Mouse (Mus musculus): ENCODE results near the gene Hist1h2bp. TPM values are rescaled to one million over a fixed set of nuclear protein-coding genes. Genes with fewer than 3 reads are reported as not detected.
"Not testable (repeated sequence)": the region's sequence is repeated elsewhere in the genome, so short reads cannot be mapped to it uniquely, and the experiment has no call there.

Gene Hist1h2bp
- total and polyA plus RNA-seq, 2 experiments from 2014 or later, result 0.48 to 77.2 TPM

GRCm38 (mm10) chr13:21778814-21779766, 8.2 kb upstream of the Hist1h2bp start:
- H3K4me3 ChIP-seq (ENCODE audit: low read depth, low read length), result peak overlapping the region; percentile 52
- ATAC-seq (ENCODE audit: low FRiP score) (peak; percentile 94), DNase-seq (ENCODE audit: low spot score) (peak; percentile 97)
- no peaks in the 10 kb centered on the region for H3K27me3 ChIP-seq (ENCODE audit: insufficient read depth, low read length)
- WGBS, result 3% methylated on average over 33 of the region's 33 CpGs
- H3K4me1 ChIP-seq (ENCODE audit: insufficient read depth, low read length), result peaks cover 11% of the 10 kb centered on the region
- peak overlapping the region; percentile 51 for H3K9ac ChIP-seq (replicated peaks; ENCODE audit: low read length, poor library complexity, severe bottlenecking)
- H3K9me3 ChIP-seq (ENCODE audit: low read length), result no peaks in the 10 kb centered on the region
- peak overlapping the region; percentile 86 for H3K4me2 ChIP-seq (ENCODE audit: low read depth, low read length, poor library complexity, severe bottlenecking)
- H3K36me3 ChIP-seq (ENCODE audit: insufficient read depth, low read length), result no peaks in the 10 kb centered on the region
- no peak for TF ChIP-seq CTCF (IDR thresholded peaks at IDR 0.05)
- H3K27ac ChIP-seq (ENCODE audit: low read depth, low read length), result peak overlapping the region; percentile 34; the same call in 1 of the 2 replicates

- Histone ChIP-seq H3K27me3 (ENCODE audit: insufficient read depth, low read length) (no peaks in the 10 kb centered on the region), H3K27ac (ENCODE audit: low read depth, low read length) (0 out of 2 replicates have a peak within 1 kb of the TSS, but pooled peaks have one; percentile 9), H3K9me3 (ENCODE audit: low read length) (no peaks in the 10 kb centered on the region), H3K4me2 (ENCODE audit: low read depth, low read length, poor library complexity, severe bottlenecking) (peak within 1 kb of the TSS; percentile 86), H3K4me1 (ENCODE audit: insufficient read depth, low read length) (peaks cover 11% of the 10 kb centered on the region), H3K9ac (replicated peaks; ENCODE audit: low read length, poor library complexity, severe bottlenecking) (peak within 1 kb of the TSS; percentile 51; the same call in 1 of the 2 replicates), H3K36me3 (ENCODE audit: insufficient read depth, low read length) (no peaks in the 10 kb centered on the region), H3K4me3 (ENCODE audit: low read depth, low read length) (peak within 1 kb of the TSS; percentile 52)
- ATAC-seq (ENCODE audit: low FRiP score), result no peak; the same call in 1 of the 2 replicates
- 0% methylated on average over 44 of the region's 44 CpGs for WGBS
- DNase-seq (ENCODE audit: low spot score), result peak; percentile 64
- TF ChIP-seq CTCF (IDR thresholded peaks at IDR 0.05), result no peak
These were observed 7.2 kb upstream of the Hist1h2bp start, which contains the start of gene Hist1h1b for GRCm38 (mm10) chr13:21779767-21780731. Gene Hist1h1b (minus strand): TSS chr13:21780625.

GRCm38 (mm10) chr13:21781021-21781555, 6.2 kb upstream of the Hist1h2bp start:
- WGBS, result 42% methylated on average over 6 of the region's 6 CpGs
- DNase-seq (ENCODE audit: low spot score) (no peak), ATAC-seq (ENCODE audit: low FRiP score) (no peak)
- Histone ChIP-seq H3K4me1 (ENCODE audit: insufficient read depth, low read length) (peaks cover 11% of the 10 kb centered on the region), H3K9me3 (ENCODE audit: low read length) (no peaks in the 10 kb centered on the region), H3K27me3 (ENCODE audit: insufficient read depth, low read length) (no peaks in the 10 kb centered on the region), H3K27ac (ENCODE audit: low read depth, low read length) (no peak overlapping the region), H3K9ac (replicated peaks; ENCODE audit: low read length, poor library complexity, severe bottlenecking) (no peak overlapping the region), H3K36me3 (ENCODE audit: insufficient read depth, low read length) (no peaks in the 10 kb centered on the region), H3K4me3 (ENCODE audit: low read depth, low read length) (no peak overlapping the region), H3K4me2 (ENCODE audit: low read depth, low read length, poor library complexity, severe bottlenecking) (peak overlapping the region; percentile 86)
- no peak for TF ChIP-seq CTCF (IDR thresholded peaks at IDR 0.05)

DNA sequence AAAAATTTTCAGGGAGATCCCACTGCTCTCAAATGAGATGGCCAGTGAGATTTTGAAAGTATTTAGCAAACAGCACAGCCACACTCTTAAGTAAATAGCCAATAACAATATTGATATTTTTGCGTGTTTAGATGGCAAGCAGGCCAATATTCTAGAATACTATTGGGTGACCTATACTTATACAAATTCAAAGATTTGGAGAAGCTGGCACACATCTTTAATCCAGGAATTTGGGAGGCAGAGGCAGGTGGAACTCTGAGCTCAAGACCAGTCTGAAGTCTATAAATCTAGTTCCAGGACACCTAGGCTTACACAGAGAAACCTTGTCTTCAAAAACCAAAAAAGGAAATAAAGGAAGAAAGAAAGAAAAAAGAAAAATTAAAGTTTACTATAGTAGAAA, 5.6 kb upstream of the Hist1h2bp start:
- H3K36me3 ChIP-seq (ENCODE audit: insufficient read depth, low read length), result no peaks in the 10 kb centered on the region
- ATAC-seq (ENCODE audit: low FRiP score) (no peak), DNase-seq (ENCODE audit: low spot score) (no peak)
- H3K9ac ChIP-seq (replicated peaks; ENCODE audit: low read length, poor library complexity, severe bottlenecking), result no peak overlapping the region
- H3K27ac ChIP-seq (ENCODE audit: low read depth, low read length), result no peak overlapping the region
- no peak for TF ChIP-seq CTCF (IDR thresholded peaks at IDR 0.05)
- H3K27me3 ChIP-seq (ENCODE audit: insufficient read depth, low read length), result no peaks in the 10 kb centered on the region
- H3K4me3 ChIP-seq (ENCODE audit: low read depth, low read length), result no peak overlapping the region
- H3K4me2 ChIP-seq (ENCODE audit: low read depth, low read length, poor library complexity, severe bottlenecking), result no peak overlapping the region
- WGBS, result 93% methylated on average over 1 of the region's 1 CpGs
- H3K9me3 ChIP-seq (ENCODE audit: low read length), result no peaks in the 10 kb centered on the region
- H3K4me1 ChIP-seq (ENCODE audit: insufficient read depth, low read length), result peaks cover 11% of the 10 kb centered on the region

DNA sequence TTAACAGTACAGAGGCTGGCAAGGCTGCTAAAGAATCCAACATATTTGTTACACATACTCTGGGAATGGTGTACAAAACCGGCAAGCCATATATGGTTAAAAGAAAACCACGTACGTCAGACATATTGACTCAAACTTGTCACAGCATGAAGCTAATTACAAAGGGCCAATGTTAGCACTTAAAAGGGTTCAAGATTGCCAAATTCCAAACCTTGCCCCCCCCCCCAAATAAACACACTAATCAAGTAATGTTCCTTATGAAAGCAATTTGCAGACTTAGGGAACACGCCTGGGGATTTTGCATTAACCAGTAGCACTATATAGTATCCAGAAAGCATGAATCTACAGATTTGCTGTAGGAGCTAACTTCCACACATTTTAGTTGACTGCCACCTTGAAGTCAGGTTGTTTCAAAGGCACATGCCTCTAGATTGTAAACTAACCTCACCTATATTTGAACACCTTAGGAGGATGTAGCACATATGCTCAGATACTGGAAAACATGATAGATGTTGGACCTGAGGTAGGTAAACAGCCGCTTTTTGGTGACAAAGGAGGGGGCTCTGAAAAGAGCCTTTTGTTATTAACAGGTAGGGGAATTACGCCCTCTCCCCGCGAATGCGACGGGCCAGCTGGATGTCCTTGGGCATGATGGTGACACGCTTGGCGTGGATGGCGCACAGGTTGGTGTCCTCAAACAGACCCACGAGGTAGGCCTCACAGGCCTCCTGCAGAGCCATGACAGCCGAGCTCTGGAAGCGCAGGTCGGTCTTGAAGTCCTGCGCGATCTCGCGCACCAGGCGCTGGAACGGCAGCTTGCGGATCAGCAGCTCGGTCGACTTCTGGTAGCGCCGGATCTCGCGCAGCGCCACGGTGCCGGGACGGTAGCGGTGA, 4.7 kb upstream of the Hist1h2bp start:
- not testable (repeated sequence) for H3K27me3 ChIP-seq (ENCODE audit: insufficient read depth, low read length); H3K9me3 ChIP-seq (ENCODE audit: low read length); H3K36me3 ChIP-seq (ENCODE audit: insufficient read depth, low read length); ATAC-seq (ENCODE audit: low FRiP score); H3K27ac ChIP-seq (ENCODE audit: low read depth, low read length)
- DNase-seq (ENCODE audit: low spot score), result peak; percentile 26
- Histone ChIP-seq H3K9ac (replicated peaks; ENCODE audit: low read length, poor library complexity, severe bottlenecking) (peak overlapping the region; percentile 46), H3K4me3 (ENCODE audit: low read depth, low read length) (peak overlapping the region; percentile 37), H3K4me2 (ENCODE audit: low read depth, low read length, poor library complexity, severe bottlenecking) (peak overlapping the region; percentile 67), H3K4me1 (ENCODE audit: insufficient read depth, low read length) (peaks cover 11% of the 10 kb centered on the region)
- WGBS, result 2% methylated on average over 14 of the region's 35 CpGs
